Mouse (Mus musculus) cortical plate, adult 2 months (tissue): ENCODE measurements around the gene Zbtb20.

Source experiments
- CTCF ChIP-seq: fragments of 200-500 bp; IDR thresholded peaks from 2 replicates; pipeline ENCODE4 v1.5.1; 2011; ENCODE audit warnings: mild to moderate bottlenecking, control low read depth, low read length; ENCODE audit not compliant: insufficient read depth; ENCODE audit errors: extremely low read depth
- POLR2A ChIP-seq: fragments of 200-500 bp; IDR thresholded peaks from 2 replicates; pipeline ENCODE4 v1.6.1; 2011; ENCODE audit warnings: mild to moderate bottlenecking, low read length, control low read depth; ENCODE audit not compliant: insufficient read depth; ENCODE audit errors: extremely low read depth

GRCm38 (mm10) chr16:43333265-43333664 is 457.6 kb downstream of the Zbtb20 start:
- no peak for TF ChIP-seq CTCF
- TF ChIP-seq POLR2A: no peak
